Comparison of ENCODE assay signal across 35 mouse cellular contexts in genomic region chr2:14878953-14879352, GRCm38 (mm10).
"Had no signal": no experiment of that assay in that cellular context is flagged by ENCODE, and none has a peak within 500 bp of the region (broad histone marks: within the 10 kb centered on the region; RNA-seq: fewer than 3 reads in every experiment).

No protein-coding gene starts in this region.

- H3K9ac ChIP-seq: heart, embryonic 12.5 days; heart, embryonic 13.5 days; heart, embryonic 15.5 days; hindbrain, embryonic 12.5 days; hindbrain, embryonic 13.5 days; hindbrain, embryonic 14.5 days; hindbrain, embryonic 15.5 days; intestine, embryonic 15.5 days; kidney, embryonic 15.5 days had no signal

- H3K4me2 ChIP-seq: heart, embryonic 11.5 days; heart, embryonic 12.5 days; heart, embryonic 13.5 days; heart, embryonic 15.5 days; hindbrain, embryonic 12.5 days; hindbrain, embryonic 13.5 days; hindbrain, embryonic 14.5 days; hindbrain, embryonic 15.5 days; intestine, embryonic 15.5 days; kidney, embryonic 15.5 days had no signal

- H3K9me3 ChIP-seq: heart, embryonic 12.5 days; heart, embryonic 13.5 days; heart, embryonic 15.5 days; hindbrain, embryonic 10.5 days; hindbrain, embryonic 12.5 days; hindbrain, embryonic 13.5 days; hindbrain, embryonic 15.5 days; intestine, embryonic 15.5 days; kidney, embryonic 15.5 days had no signal

- H3K36me3 ChIP-seq: heart, embryonic 13.5 days; heart, embryonic 15.5 days; hindbrain, embryonic 10.5 days; hindbrain, embryonic 12.5 days; hindbrain, embryonic 13.5 days; hindbrain, embryonic 15.5 days; intestine, embryonic 15.5 days; kidney, embryonic 15.5 days had no signal

- H3K4me3 ChIP-seq: heart, embryonic 12.5 days; heart, embryonic 13.5 days; heart, embryonic 15.5 days; hindbrain, embryonic 10.5 days; hindbrain, embryonic 12.5 days; hindbrain, embryonic 13.5 days; hindbrain, embryonic 15.5 days; intestine, embryonic 15.5 days; kidney, embryonic 15.5 days; layer of hippocampus, adult 2 months; left cerebral cortex, adult 2 months had no signal

- H3K27ac ChIP-seq: heart, embryonic 13.5 days; heart, embryonic 15.5 days; hindbrain, embryonic 10.5 days; hindbrain, embryonic 12.5 days; hindbrain, embryonic 13.5 days; hindbrain, embryonic 14.5 days; hindbrain, embryonic 15.5 days; hindbrain, postnatal 0 days; intestine, embryonic 15.5 days; kidney, embryonic 15.5 days; kidney, postnatal 0 days; layer of hippocampus, adult 2 months; left cerebral cortex, adult 2 months had no signal

- DNase-seq: heart, postnatal 10 days; heart, postnatal 14 days; heart, postnatal 36 days; heart, postnatal 4 days; kidney, adult 11 months; kidney, adult 18-20 months; kidney, adult 2 months; kidney, adult 8-10 months; kidney, adult 9 months; kidney, postnatal 10 days; kidney, postnatal 14 days; kidney, postnatal 25 days; kidney, postnatal 36 days; kidney, postnatal 4 days; layer of hippocampus, adult 9-11 months; layer of hippocampus, postnatal 36 days had no signal

- ATAC-seq: hindbrain, embryonic 16.5 days; hindbrain, postnatal 0 days; inflammation-experienced regulatory T-cells, adult 6 months; intestine, embryonic 15.5 days; intestine, embryonic 16.5 days; intestine, postnatal 0 days had no signal

- H3K4me1 ChIP-seq: intestine, embryonic 15.5 days had no signal

- H3K27me3 ChIP-seq: heart, embryonic 12.5 days; heart, embryonic 13.5 days; heart, embryonic 15.5 days; hindbrain, embryonic 12.5 days; hindbrain, embryonic 13.5 days; hindbrain, embryonic 15.5 days; intestine, embryonic 15.5 days; kidney, embryonic 15.5 days had no signal
